Mouse (Mus musculus) CH12.LX (cell line): ENCODE data around the gene Abi1. TPM values are rescaled to one million over a fixed set of nuclear protein-coding genes. Genes with fewer than 3 reads are reported as not detected.
A peak's percentile ranks its signal among the peaks of the same experiment; 100 is the strongest.
"Not testable (repeated sequence)": the region's sequence is repeated elsewhere in the genome, so short reads cannot be mapped to it uniquely, and the experiment has no call there.

Experiments used
- DNase-seq: peaks from one replicate; pipeline ENCODE4 v3.0.0-alpha.2; 2013; ENCODE audit errors: extremely low read depth
- H3K27ac ChIP-seq: 2 replicates; pipeline ENCODE4 v1.5.1; 2012; ENCODE audit warnings: low read depth, mild to moderate bottlenecking, control low read depth, moderate library complexity; ENCODE audit not compliant: insufficient read depth
- H3K27me3 ChIP-seq: replicated peaks from 2 replicates; pipeline ENCODE3; 2012; ENCODE audit warnings: inconsistent platforms
- H3K36me3 ChIP-seq, 2 experiments: replicated peaks in 1 of 2; 2 replicates each; pipeline versions ENCODE3 to v1.6.1; 2012; ENCODE audit warnings: inconsistent platforms in 1 of 2, low read length in 1 of 2, mild to moderate bottlenecking in 1 of 2, mixed read lengths in 1 of 2, moderate library complexity in 1 of 2; ENCODE audit not compliant: control insufficient read depth in 1 of 2, insufficient read depth in 1 of 2
- H3K4me1 ChIP-seq, 2 experiments: 2 replicates each; pipeline ENCODE4 v1.6.1; 2012; ENCODE audit warnings: inconsistent platforms in 1 of 2, moderate library complexity in 1 of 2; ENCODE audit not compliant: insufficient read depth in 2 of 2, control insufficient read depth in 1 of 2
- H3K4me2 ChIP-seq: 2 replicates; pipeline ENCODE4 v1.6.1; 2012; ENCODE audit warnings: low read depth, mild to moderate bottlenecking, control low read depth; ENCODE audit not compliant: poor library complexity, insufficient read depth, severe bottlenecking
- H3K4me3 ChIP-seq, 3 experiments: fragments of 150-350 bp in 1 of 3; sonication (generic) in 1 of 3; replicated peaks in 1 of 3; 2 replicates each; pipeline versions ENCODE3 to v1.5.1; 2011 to 2012; ENCODE audit warnings: low read depth in 2 of 3, low read length in 2 of 3, mild to moderate bottlenecking in 2 of 3, moderate library complexity in 2 of 3, control low read depth in 1 of 3, improper control_type of control experiment in 1 of 3, inconsistent platforms in 1 of 3, mixed read lengths in 1 of 3; ENCODE audit not compliant: poor library complexity in 1 of 3
- H3K79me2 ChIP-seq: replicated peaks from 2 replicates; pipeline ENCODE4 v1.6.1; 2012; ENCODE audit warnings: mild to moderate bottlenecking, moderate library complexity; ENCODE audit not compliant: control insufficient read depth, poor library complexity, insufficient read depth, severe bottlenecking; ENCODE audit errors: extremely low read depth
- H3K9ac ChIP-seq: 2 replicates; pipeline ENCODE4 v1.6.1; 2012; ENCODE audit warnings: low read depth, mild to moderate bottlenecking, control low read depth, moderate library complexity; ENCODE audit not compliant: insufficient read depth
- H3K9me3 ChIP-seq: replicated peaks from 2 replicates; pipeline ENCODE3; 2012; ENCODE audit warnings: low read length, inconsistent platforms, mixed read lengths
- BHLHE40 ChIP-seq: IDR thresholded peaks from 2 replicates; pipeline ENCODE4 v1.6.1; 2011; ENCODE audit warnings: mild to moderate bottlenecking, low read depth, low read length, improper control_type of control experiment
- CHD1 ChIP-seq: IDR thresholded peaks from 2 replicates; pipeline ENCODE4 v1.6.1; 2012; ENCODE audit warnings: low read depth, low read length, improper control_type of control experiment, inconsistent platforms
- CTCF ChIP-seq, 2 experiments: IDR thresholded peaks in 1 of 2; conservative IDR thresholded peaks in 1 of 2; 2 replicates each; pipeline ENCODE4 v1.5.1; 2011 to 2012; ENCODE audit warnings: low read depth in 2 of 2, low read length in 2 of 2, improper control_type of control experiment in 1 of 2, inconsistent platforms in 1 of 2, mild to moderate bottlenecking in 1 of 2, moderate library complexity in 1 of 2
- ELF1 ChIP-seq: IDR thresholded peaks from 2 replicates; pipeline ENCODE4 v1.6.1; 2014; ENCODE audit warnings: low read depth, mild to moderate bottlenecking, inconsistent platforms, low read length, improper control_type of control experiment
- EP300 ChIP-seq: IDR thresholded peaks from 2 replicates; pipeline ENCODE4 v1.6.1; 2011; ENCODE audit warnings: low read length, improper control_type of control experiment
- IRF4 ChIP-seq: IDR thresholded peaks from 2 replicates; pipeline ENCODE4 v1.6.1; 2014; ENCODE audit warnings: low read depth, mild to moderate bottlenecking, inconsistent platforms, low read length, improper control_type of control experiment
- JUND ChIP-seq: conservative IDR thresholded peaks from 2 replicates; pipeline ENCODE4 v1.6.1; 2011; ENCODE audit warnings: low read depth, low read length, improper control_type of control experiment
- MAFK ChIP-seq: IDR thresholded peaks from 2 replicates; pipeline ENCODE4 v1.6.1; 2011; ENCODE audit warnings: low read length, improper control_type of control experiment; ENCODE audit not compliant: insufficient replicate concordance
- MAX ChIP-seq: IDR thresholded peaks from 2 replicates; pipeline ENCODE4 v1.6.1; 2011; ENCODE audit warnings: low read length, improper control_type of control experiment
- MAZ ChIP-seq: IDR thresholded peaks from 2 replicates; pipeline ENCODE4 v1.6.1; 2012; ENCODE audit warnings: low read depth, mild to moderate bottlenecking, inconsistent platforms, low read length, improper control_type of control experiment, moderate library complexity
- NELFE ChIP-seq: IDR thresholded peaks from 2 replicates; pipeline ENCODE4 v1.6.1; 2011; ENCODE audit warnings: low read depth, low read length, improper control_type of control experiment
- PAX5 ChIP-seq: IDR thresholded peaks from 2 replicates; pipeline ENCODE4 v1.6.1; 2012; ENCODE audit warnings: low read length, inconsistent platforms, mixed read lengths
- RCOR1 ChIP-seq: conservative IDR thresholded peaks from 2 replicates; pipeline ENCODE4 v1.6.1; 2012; ENCODE audit warnings: low read depth, mild to moderate bottlenecking, inconsistent platforms, low read length, improper control_type of control experiment
- SMC3 ChIP-seq: IDR thresholded peaks from 2 replicates; pipeline ENCODE4 v1.6.1; 2011; ENCODE audit warnings: low read depth, low read length, improper control_type of control experiment
- TBP ChIP-seq: conservative IDR thresholded peaks from 2 replicates; pipeline ENCODE4 v1.6.1; 2011; ENCODE audit warnings: low read depth, low read length, improper control_type of control experiment
- UBTF ChIP-seq: IDR thresholded peaks from 2 replicates; pipeline ENCODE4 v1.6.1; 2012; ENCODE audit warnings: low read depth, mild to moderate bottlenecking, inconsistent platforms, low read length, improper control_type of control experiment, moderate library complexity
- USF2 ChIP-seq: conservative IDR thresholded peaks from 2 replicates; pipeline ENCODE4 v1.6.1; 2011; ENCODE audit warnings: low read depth, low read length, improper control_type of control experiment
- ZKSCAN1 ChIP-seq: IDR thresholded peaks from 2 replicates; pipeline ENCODE4 v1.6.1; 2012; ENCODE audit warnings: low read depth, inconsistent platforms, low read length, improper control_type of control experiment, borderline replicate concordance
- ZNF384 ChIP-seq: IDR thresholded peaks from 2 replicates; pipeline ENCODE4 v1.6.1; 2012; ENCODE audit warnings: low read depth, low read length, improper control_type of control experiment, inconsistent platforms
- dilution Hi-C: fragments of 300-500 bp; cut with MboI; formaldehyde crosslinking; loops from 2 replicates; pipeline ENCODE4 v1.14.3; 2020; ENCODE audit warnings: low sequenced_read_pairs; ENCODE audit not compliant: extremely low pct_unique_long_range_greater_than_20kb, extremely low pct_ligation_motif_present
- in situ Hi-C: fragments of 300-500 bp; cut with MboI; formaldehyde crosslinking; loops from 3 replicates; pipeline ENCODE4 v1.14.3; 2019; ENCODE audit warnings: low sequenced_read_pairs, low pct_ligation_motif_present, low pct_unique_long_range_greater_than_20kb, mixed read lengths
- polyA plus RNA-seq: library from polyadenylated mRNA; unstranded; fragments of >175 nt; gene quantifications from 2 replicates; pipeline ENCODE4 v1.2.1, GENCODE M21; 2012; ENCODE audit warnings: low read depth; ENCODE audit not compliant: insufficient read length
- total RNA-seq, 2 experiments: library from RNA; depleted of rRNA; stranded (reverse); fragments of 300-350 nt in 1 of 2; fragments of >200 nt in 1 of 2; gene quantifications; 2 replicates each; pipeline ENCODE4 v1.2.3; 2012 to 2014

Abi1 gene
- total and polyA plus RNA-seq, 3 experiments = 45.7 to 104 (median 74.6) TPM

- peak overlapping the region; percentile 15; the same call in 1 of the 2 replicates for H3K4me2 ChIP-seq
- H3K4me3 ChIP-seq = no peak overlapping the region
- H3K27ac ChIP-seq = peak overlapping the region; percentile 61
- H3K79me2 ChIP-seq = no peaks in the 10 kb centered on the region
- peaks cover 18 to 71% of the 10 kb centered on the region in 2 experiments for H3K36me3 ChIP-seq
- H3K9me3 ChIP-seq = no peaks in the 10 kb centered on the region
- H3K9ac ChIP-seq = no peak overlapping the region
- no peaks in the 10 kb centered on the region for H3K27me3 ChIP-seq
- in situ Hi-C loops = no loop called here
- dilution Hi-C loops = no loop called here
- peaks cover 0 to 18% of the 10 kb centered on the region in 2 experiments; a peak in 2 of 4 replicates for H3K4me1 ChIP-seq
- DNase-seq = peak; percentile 37
- TF ChIP-seq CHD1 (no peak), NELFE (no peak), MAZ (no peak), USF2 (no peak), ZKSCAN1 (no peak), ELF1 (no peak), IRF4 (no peak), MAFK (peak; percentile 98), UBTF (no peak), CTCF (conservative IDR thresholded peaks at IDR 0.05 in 1 of 2, IDR thresholded peaks at IDR 0.05 in 1 of 2; ENCODE audit: low read depth in 2 of 2, low read length in 2 of 2) (no peak), JUND (0 out of 2 replicates have a peak, but pooled peaks have one; percentile 50), PAX5 (no peak), ZNF384 (peak; percentile 89), EP300 (peak; percentile 60), SMC3 (no peak)
- TF ChIP-seq, all 38 proteins: peak for 4
These were observed 106.5 kb downstream of the Abi1 start for GRCm38 (mm10) chr2:22933556-22933955.

- Histone ChIP-seq H3K27me3 (no peaks in the 10 kb centered on the region), H3K27ac (no peak overlapping the region), H3K4me3 (no peak overlapping the region), H3K36me3 (peaks cover 21 to 53% of the 10 kb centered on the region in 2 experiments), H3K4me2 (no peak overlapping the region), H3K9me3 (no peaks in the 10 kb centered on the region), H3K9ac (no peak overlapping the region), H3K79me2 (no peaks in the 10 kb centered on the region), H3K4me1 (peaks cover 0 to 8% of the 10 kb centered on the region in 2 experiments; a peak in 2 of 4 replicates)
- in situ Hi-C loops (no loop called here), dilution Hi-C loops (no loop called here)
- no peak for DNase-seq
- TF ChIP-seq PAX5 (no peak), TBP (no peak), MAFK (no peak), CTCF (conservative IDR thresholded peaks at IDR 0.05 in 1 of 2, IDR thresholded peaks at IDR 0.05 in 1 of 2; ENCODE audit: low read depth in 2 of 2, low read length in 2 of 2) (no peak), ZNF384 (no peak), MAZ (no peak), ZKSCAN1 (no peak), SMC3 (no peak), ELF1 (no peak), RCOR1 (no peak), BHLHE40 (no peak), CHD1 (no peak), MAX (no peak)
These were observed 111.8 kb downstream of the Abi1 start for GRCm38 (mm10) chr2:22928259-22928658.

GRCm38 (mm10) chr2:22925911-22926310 lies 114.1 kb downstream of the Abi1 start:
- H3K9me3 ChIP-seq, H3K27me3 ChIP-seq, H3K27ac ChIP-seq, dilution Hi-C loops, H3K9ac ChIP-seq, H3K4me2 ChIP-seq, in situ Hi-C loops, H3K79me2 ChIP-seq, DNase-seq, H3K4me3 ChIP-seq, H3K4me1 ChIP-seq: not testable (repeated sequence)
- peaks cover 18 to 43% of the 10 kb centered on the region in 2 experiments for H3K36me3 ChIP-seq
